Mouse (Mus musculus) thymus, postnatal 4 days (tissue): ENCODE results near the gene Minpp1.

Experiments
- DNase-seq: peaks from one replicate; pipeline ENCODE4 v3.0.0; 2021

The Minpp1 gene

DNA sequence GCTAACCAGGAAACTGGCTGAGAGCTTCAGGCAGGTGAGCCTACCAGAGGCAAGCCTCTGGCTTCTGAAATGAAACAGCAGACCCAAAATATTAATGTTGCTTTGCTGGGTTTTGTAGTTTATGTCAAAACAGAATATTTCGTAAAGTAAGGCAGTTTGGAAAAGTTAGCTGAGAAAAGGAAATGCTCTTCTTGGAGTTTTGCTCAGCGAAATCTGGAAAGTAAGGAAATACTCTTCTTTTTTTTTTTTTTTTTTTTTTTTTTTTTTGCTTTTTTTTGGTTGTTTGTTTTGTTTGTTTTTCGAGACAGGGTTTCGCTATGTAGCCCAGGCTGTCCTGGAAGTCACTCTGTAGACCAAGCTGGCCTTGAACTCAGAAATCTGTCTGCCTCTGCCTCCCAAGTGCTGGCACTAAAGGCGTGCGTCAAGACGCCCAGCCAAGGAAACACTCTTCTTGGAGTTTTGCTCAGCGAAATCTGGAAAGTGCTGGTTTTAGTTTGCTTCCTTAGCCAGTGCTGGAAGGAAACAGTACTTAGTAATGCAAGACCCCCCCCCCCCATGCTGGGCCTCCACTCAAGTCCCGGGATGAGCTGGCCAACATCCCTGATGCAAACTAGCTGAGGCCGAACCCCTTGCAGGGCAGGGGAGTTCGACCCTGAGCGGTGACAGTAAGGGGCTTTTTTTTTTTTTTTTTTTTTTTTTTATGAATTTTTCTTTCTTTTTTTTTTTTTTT is 3.8 kb downstream of the Minpp1 start:
- DNase-seq = no peak

DNA sequence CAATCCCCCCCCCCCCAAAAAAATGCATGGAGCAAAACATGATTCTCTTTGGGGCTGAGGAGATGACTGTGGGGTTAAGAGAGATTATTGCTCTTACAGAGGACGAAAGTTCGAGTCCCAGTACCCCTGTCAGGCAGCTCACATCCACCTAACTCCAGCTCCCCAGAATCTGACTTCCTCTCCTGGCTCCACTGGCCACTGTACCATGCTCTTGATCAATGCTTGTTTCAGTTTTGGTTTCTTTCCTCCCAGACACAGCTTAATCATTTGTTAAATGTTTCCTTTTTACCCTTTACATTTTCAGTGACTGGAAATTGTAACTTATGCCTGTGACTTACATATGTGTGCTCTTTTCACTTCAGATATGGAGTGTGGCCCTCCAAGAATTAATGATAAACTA is 5.4 kb downstream of the Minpp1 start:
- DNase-seq = no peak

DNA sequence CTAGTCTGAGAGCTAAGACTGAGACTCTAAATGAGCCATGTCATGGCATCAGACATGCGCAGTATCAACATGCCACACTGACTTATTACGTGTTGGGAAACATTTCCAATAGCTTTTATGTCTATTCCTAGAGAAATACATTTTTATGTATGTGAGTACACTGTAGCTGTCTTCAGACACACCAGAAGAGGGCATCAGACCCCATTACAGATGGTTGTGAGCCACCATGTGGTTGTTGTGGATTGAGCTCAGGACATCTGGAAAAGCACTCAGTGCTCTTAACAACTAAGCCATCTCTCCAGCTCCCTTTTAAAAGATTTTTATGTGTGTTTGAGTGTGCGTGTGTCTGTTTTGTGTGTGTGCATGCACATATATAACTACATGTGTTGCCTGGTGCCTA is 6.8 kb downstream of the Minpp1 start:
- DNase-seq = no peak

DNA sequence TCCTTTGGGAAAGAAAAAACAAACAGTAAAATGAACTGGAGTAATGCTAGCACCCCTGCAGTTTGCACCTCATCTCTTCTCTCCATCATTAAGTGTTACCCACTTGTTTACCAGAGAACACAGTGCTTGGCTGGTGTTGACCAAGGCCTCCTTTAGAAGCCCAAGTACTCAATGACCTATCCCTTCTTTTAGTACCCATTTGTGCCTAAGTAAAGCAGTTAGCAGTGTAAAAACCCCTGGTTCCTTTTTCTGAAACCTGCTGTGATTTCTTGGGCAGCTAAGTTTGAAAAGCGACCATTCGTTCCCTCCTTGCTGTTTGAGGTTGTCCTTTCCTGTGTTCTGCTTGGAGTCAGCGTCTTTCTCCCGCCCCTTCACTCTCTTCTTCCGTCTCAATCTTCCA is 7.4 kb downstream of the Minpp1 start:
- DNase-seq = no peak

DNA sequence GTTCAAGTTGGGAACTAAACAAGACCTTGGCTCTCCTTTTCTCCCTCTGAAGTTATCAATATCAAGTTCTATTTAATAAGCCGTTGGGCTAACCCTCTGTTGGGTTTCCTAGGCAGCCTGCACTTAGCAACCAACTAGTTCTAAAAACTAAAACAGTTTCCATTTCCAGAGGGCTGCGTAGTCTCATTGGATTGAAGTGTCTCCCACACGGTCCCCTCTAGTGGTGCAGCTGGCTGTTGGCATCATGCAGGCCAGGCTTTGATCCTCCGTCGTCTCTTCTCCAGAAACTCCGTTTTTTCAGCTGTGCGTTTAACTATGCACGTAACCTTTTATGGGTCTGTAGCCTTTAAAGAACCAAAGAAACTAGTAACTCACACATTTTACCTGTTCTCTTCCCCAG is 7.9 kb downstream of the Minpp1 start:
- no peak for DNase-seq

DNA sequence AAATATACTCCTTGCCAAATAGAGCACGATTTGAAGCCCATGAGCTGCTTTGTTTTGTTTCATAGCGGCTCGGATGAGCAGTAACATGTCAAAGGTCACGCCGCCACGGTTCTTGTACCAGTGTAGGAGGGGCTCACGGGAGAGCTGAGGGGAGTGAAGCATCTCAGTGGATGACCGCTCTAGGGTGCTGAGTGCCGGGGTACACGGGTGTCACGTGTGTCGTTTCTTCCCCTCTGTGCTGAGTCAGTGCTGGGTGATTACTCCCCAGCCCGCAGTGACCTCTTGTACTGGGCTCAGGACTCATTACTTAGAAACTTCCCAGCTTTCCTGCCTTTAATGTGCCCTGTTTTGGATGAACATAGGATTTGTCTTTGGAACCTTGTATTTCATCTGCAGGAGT is 9.0 kb downstream of the Minpp1 start:
- DNase-seq = no peak

DNA sequence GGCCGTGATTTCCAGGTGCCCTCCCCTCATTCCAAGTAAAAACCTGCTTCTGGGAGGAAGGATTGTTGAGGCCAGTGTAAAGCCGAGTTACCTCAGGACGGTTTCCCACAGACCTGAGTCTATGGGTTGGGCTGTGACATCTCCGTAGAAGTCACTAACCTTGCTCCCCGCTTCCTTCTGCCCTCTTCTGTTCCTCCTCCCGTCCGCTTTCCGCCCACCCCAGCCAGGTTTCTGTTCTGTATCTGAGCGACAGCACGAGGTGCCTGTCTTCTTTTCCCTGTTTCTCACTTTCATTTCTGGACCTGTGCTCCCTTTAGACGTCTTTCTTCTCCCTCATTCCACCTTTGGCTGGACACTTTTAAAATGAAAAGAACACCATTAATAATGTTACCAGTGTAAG is 9.5 kb downstream of the Minpp1 start:
- no peak for DNase-seq

DNA sequence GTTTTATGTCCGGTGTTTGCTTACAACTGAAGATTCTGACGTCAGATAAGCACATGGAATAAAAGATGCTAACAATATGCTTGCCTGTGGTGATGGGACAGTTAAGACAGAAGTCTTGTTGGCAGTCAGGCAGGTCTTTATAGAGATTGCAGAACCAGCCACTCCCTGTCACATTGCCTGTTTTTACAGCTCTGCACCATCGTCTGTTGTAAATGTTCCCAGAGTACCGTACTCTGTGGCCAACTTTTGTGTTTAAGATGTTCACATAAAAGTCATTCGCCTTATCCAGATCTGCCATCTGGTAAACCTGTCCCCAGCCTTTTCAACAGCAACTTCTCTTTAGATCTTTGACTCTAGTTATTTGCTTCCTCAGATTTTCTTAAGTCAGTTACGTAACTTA is 11.8 kb downstream of the Minpp1 start:
- no peak for DNase-seq

DNA sequence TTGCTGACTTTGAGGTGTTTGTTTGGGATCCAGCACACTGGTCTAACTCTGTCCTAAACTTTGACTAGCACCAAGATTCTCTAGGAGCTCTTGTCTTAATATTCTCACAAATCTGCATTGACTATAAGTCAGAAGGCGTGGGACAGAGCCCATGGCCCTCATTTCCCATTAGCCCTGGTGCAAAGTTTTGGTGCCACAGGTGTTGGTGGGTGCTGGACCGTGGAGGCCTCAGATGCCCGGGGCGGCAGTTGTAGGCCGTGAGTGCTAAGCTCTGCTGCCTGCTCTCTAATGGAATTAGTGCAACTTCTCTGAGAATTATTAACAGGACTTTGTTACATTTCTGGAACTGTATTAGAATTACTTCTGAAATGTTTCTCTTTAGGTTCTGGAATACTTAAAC is 12.4 kb downstream of the Minpp1 start:
- DNase-seq = no peak

DNA sequence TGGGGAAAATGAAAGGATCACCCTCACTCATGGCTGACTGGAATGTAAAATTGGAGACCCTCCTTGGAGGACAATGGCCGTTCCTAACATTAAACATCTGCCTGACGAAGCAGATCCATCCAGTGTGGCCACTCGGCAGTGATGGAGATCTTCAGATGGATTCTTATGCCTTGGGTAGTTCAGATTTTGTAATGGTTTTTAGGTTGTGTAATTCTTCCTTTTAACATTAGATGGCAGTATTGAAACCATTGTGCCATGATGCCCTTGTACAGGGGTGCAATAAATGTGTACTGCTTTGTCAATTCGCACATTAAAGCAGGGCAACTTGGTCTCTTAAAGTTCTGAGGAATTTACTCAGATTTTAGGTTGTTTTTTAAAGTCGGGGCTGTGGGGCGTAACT is 15.8 kb downstream of the Minpp1 start:
- DNase-seq = no peak

DNA sequence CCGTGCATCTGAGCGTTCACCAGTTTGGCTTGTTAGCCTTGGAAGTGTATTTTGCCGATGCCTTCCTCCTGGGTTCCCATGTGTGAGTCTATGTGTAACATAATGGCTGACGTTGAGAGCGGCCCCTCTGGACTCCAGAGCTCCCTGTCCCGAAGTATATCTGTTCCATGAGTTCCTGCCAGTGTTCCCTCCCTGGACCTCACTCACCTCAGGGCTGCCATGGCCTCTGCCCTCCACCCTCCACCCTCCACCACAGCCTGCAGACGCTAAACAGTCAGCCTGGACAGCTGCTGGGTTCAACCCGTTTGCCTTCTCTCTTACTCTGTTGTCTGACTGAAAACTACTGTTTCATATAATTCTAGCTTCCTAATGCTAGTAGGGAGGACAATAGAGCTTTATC is 20.5 kb downstream of the Minpp1 start:
- no peak for DNase-seq

DNA sequence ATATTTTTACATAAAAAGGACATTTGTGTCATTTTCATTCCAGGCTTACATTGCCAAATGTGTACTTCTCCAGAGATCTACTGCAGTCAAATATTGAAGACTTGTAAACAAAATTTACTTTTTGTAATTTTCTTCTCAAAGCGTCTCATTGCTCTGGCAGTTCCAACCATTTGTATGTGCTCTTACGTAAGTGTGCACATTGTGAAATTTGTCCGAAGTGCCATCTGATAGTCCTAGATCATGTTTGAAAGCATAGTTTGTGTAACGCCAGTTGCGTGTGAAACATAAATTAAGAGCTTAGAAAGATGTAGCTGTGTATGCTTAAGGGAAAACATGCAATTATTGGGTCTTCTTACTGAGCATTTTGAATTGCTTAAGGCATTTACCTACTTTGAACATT is 20.9 kb downstream of the Minpp1 start:
- DNase-seq = no peak

DNA sequence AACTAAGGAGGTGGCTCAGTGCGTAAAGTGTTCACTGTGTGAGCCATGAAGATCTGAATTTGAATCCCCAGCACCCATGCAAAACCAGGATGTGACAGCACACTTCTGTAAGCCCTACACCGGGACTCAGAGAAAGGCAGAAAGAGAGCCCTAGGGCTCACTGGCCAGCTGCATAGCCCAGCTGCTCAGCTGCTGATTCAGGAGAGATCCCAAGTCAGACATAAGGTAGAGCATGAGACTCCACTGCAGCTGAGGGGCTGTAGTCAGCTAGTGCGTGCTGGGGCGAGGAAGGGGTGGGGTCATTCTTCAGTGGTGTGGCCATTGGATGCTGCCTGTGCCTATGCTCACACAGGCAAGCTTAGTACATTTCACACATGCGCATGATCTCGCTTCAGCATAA is 21.5 kb downstream of the Minpp1 start:
- DNase-seq = no peak

DNA sequence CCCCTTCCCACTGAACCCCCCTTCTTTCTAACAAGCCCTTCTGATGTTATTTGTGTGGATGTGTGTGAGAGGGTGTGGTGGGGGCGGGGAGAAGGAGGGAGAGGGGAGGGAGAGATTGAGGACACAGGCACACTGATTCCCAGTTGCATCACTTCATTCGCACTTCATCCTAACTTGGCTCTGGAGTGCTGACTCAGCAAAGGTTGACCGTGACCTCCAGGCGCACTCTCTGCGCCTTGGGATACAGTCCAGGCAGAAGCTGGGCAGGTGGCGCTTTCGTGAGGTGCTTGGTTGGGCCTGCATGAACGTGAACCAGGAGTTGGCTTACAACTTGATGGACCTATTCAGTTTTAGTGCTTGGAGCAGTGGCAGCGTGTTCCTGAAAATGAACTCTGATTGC is 22.0 kb downstream of the Minpp1 start:
- DNase-seq = no peak

DNA sequence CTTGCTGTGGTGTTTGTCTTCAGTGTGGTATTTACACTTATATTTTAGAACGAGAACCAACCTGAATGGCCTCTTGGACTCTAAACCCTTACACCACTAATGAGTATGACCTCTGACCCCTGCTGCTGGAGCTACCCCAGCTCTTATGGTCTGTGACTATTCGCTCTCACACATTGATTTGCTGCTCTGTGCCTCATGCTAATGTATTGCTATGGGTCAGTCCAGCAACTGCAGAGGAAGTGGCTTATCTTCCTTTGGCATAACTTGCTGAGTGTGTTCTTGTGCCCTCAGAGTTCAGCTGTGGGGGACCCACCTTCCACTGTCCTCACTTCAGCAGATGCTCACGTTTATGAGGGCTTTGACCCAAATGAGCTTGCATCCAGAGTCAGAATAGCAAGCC is 24.7 kb downstream of the Minpp1 start:
- no peak for DNase-seq

DNA sequence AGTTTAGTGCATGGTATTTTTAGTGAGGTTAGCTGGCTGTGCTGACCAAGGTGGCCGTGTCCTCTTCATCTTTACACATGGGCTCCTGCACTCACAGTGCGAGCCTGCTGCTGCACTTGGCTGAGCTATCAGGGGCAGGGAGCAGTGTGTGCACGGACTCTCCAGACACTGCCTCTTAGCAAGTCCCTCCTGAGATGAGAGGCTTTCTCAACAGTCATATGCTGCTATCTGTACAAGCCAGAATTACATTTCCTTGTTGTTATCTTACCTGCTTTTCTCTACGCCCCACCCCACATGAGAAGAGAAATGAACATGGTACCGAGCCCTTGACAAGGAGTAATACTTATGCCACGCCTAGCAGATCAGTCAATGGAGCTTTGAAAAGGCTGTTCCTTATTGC is 25.4 kb downstream of the Minpp1 start:
- DNase-seq = no peak

DNA sequence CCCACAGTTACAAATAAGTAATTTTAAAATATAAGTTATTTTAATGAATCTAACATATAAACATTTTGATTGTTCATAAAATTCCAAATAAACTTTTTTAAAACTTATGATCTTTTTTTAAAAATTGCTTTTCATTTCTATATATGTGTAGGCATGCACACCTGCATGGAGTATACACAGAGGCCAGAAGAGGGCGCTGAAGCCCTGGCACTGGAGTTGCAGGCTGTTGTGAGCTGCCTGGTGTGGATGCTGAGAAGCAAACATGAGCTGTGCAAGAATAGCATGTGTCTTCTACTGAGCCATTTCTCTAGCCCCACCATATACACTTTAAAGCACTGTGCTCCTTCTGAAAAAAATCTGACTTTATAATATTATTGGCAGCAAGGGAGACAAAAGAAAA is 26.9 kb downstream of the Minpp1 start:
- peak; percentile 54 for DNase-seq

DNA sequence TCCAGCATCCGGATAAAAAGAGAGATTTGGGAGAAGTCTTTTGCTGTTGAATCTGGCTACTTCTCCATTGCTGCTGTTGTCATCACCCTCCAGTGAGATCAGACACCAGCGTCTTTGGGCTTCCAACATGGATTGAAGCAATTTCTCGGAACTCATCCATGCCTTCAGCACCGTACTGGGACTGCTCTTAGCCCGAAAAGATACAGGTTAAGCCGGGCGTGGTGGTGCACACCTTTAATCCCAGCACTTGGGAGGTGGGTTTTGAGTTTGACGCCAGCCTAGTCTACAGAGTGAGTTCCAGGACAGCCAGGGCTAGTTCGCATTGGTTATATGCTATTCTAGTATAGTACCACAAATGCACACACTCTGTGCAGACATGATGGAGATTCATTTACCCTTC is 31.0 kb downstream of the Minpp1 start:
- no peak for DNase-seq

DNA sequence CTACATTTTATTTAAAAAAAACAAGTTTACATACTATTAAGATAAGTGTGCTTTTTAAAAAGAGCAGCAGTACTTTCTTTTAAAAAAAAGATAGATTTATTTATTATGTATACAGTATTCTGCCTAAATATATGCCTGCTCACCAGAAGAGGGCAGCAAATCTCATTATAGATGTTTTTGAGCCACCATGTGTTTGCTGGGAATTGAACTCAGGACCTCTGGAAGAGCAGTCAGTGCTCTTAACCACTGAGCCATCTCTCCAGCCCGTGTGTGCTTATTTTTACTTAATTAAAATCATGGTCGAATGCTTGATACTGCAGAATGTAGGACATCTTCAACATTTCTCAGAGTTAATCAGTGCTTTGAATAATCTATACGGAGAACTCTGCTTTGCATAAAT is 35.9 kb downstream of the Minpp1 start:
- no peak for DNase-seq

DNA sequence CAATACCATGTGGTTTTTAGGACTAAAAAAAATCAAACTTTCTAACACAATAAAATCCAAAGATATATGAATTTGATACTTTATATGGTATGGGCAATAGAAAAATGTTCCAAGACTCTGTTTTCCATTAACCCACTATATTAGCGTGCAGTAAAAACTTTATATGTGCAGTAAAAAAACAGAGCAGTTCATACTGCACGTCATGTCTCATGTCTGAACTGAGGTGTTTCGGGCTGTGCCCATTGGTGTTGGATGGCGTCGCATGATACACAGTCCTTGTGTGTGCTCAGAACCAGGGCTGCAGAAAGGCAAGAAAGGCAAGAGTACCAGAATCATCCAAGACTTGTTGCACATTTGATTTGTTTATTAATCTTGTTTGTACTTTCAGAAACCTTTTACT is 36.7 kb downstream of the Minpp1 start:
- no peak for DNase-seq

DNA sequence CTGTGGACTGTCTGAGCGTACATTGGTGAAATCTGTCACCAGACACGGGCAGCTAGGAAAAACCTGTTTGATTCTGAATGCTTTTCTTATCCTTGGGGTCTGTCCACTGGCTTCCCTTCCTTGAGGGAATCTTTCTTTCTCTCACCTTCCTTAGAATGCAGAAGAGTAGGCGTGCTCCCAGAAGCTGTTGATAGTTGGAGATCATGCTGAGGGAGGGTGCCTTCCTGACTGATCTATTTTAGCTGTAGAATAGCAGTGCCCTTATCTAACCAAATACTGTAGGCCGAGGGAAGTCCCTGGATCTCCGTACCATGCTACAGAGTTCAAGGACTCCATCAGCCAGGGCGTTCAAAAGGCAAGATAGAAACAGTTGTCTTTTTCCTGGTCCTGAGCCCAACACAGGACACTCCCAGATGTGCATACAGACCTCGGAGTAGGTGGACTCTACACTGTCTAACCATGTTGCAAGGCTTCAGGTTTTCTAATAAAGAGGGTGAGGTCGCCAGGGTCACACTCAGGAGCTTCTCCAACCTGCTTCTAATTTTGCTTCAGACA is 37.3 kb downstream of the Minpp1 start:
- DNase-seq = no peak

DNA sequence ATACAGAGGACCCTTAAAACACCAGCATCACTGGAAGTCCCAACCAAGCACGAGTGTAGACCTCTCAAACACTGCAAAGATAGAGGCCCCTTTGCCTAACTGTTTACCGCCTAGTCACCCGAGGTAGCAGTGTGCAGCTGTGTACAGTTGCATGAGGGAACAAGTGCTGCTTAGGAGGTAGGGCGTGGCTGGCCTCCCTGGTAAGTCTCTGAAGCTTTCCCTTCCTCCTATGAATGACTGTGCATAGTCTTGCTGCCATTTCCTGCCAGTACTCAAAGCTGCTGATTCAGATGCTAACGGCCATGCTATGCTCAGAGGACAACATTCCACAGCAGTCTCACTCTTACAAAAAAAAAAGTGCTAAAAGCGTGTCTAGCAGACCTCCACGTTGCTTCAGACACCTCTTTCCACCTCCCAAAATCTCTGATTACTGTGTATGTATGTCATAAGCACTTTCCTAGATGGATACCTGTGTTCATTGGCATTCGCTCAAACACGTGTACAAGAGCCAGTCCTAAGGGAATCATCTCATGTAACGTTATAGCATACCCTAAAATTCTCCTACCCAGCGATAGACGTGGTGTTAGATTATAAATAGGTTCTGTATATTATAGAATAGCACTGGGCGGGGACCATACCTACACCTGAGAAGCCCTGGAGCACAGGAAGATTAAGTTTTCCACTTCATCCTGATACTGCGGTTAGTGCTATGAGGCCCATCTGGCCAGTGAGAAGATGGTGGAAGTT is 38.4 kb downstream of the Minpp1 start:
- DNase-seq = peak; percentile 71

DNA sequence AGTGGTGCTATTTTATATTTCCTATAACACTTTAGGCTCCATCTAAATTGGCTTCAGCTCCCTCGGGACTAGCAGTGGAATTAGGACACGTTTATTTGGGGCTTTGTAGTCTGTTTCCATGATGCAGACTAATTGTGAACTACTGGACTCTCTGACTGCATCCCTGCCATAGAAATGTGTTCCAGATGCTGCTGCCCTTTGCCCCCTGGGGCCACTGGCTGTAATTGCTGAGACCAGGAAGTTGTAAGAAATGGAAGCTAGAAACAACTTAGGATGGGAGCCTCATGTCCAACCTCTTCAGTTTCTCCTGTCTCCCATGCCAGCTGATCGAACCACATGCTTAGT is 38.9 kb downstream of the Minpp1 start:
- DNase-seq = no peak

DNA sequence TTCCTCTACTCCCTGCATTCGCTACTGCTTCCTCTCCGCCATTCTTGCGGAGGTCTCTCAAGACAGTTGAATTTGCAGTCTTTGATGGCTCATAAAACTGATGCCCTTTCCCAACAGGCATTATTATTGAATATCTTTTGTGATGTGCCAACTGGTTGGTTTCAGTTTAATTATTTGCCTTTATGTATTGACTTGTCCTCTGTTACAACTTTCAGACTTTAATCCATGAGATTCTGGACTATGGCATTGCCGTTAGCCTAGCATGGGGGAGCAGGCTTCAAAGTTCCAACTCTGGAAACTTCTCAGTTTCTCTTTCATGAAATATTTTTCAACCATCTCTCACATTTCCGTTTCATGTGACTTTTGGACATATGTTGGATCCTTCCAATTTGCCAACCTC is 41.6 kb downstream of the Minpp1 start:
- DNase-seq = no peak

DNA sequence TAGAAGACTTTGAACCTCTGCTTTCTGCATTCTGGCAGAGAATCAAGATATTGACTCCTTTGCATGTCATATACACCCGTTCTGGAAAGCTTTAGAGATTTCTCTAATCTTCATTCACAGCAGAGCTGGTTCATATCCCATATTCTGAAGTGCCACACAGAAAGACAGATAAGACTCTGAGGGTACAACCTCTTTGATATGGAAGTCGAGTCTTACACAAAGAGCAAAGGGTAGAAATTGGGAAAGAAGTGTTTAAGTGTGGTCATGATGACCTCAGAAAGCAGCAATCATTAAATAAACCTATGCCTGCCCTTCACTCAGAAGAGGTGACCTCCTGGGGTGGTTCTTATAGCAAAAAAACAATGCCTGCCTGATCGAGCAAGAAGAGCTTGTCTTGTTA is 43.2 kb downstream of the Minpp1 start:
- no peak for DNase-seq
